Mouse (Mus musculus) limb, embryonic 10.5 days (tissue): ENCODE measurements around the gene Bcas2. TPM values are rescaled to one million over a fixed set of nuclear protein-coding genes. Genes with fewer than 3 reads are reported as not detected.
A peak's percentile ranks its signal among the peaks of the same experiment; 100 is the strongest.

ENCODE experiments used
- DNase-seq: peaks from one replicate; pipeline ENCODE4 v3.0.0-alpha.2; 2017; ENCODE audit warnings: low spot score
- H3K27ac ChIP-seq: fragments of 300-500 bp; sonication (generic); 2 replicates; pipeline ENCODE4 v1.5.1; 2016; ENCODE audit warnings: mild to moderate bottlenecking
- H3K27me3 ChIP-seq: fragments of 300-500 bp; sonication (generic); 2 replicates; pipeline ENCODE4 v1.6.1; 2016; ENCODE audit warnings: low read depth, mild to moderate bottlenecking; ENCODE audit not compliant: poor library complexity, severe bottlenecking
- H3K36me3 ChIP-seq: fragments of 300-500 bp; sonication (generic); 2 replicates; pipeline ENCODE4 v1.6.1; 2016; ENCODE audit warnings: mild to moderate bottlenecking, moderate library complexity
- H3K4me1 ChIP-seq: fragments of 300-500 bp; sonication (generic); 2 replicates; pipeline ENCODE4 v1.6.1; 2016
- H3K4me3 ChIP-seq: fragments of 300-500 bp; sonication (generic); 2 replicates; pipeline ENCODE4 v1.5.1; 2016; ENCODE audit warnings: mild to moderate bottlenecking, moderate library complexity
- H3K9me3 ChIP-seq: fragments of 300-500 bp; sonication (generic); replicated peaks from 2 replicates; pipeline ENCODE4 v1.6.1; 2016; ENCODE audit warnings: mild to moderate bottlenecking
- WGBS: fragments of 180-500 bp; shearing (Covaris S2); methylation state at CpG from one replicate; pipeline ENCODE4 v1.1.7; 2016; 5-methylcytosine and 5-hydroxymethylcytosine counted together
- polyA plus RNA-seq: library from polyadenylated mRNA; unstranded; fragments of >200 nt; fragmentation: Nextera tagmentation; extraction: Ambion mirVana; gene quantifications from 2 replicates; pipeline ENCODE4 v1.2.1, GENCODE M21; 2016

Gene Bcas2
- polyA plus RNA-seq, 1 experiment from 2014 or later = 238 TPM

GRCm38 (mm10) chr3:103141287-103141686 is 30.2 kb upstream of the Bcas2 start:
- WGBS = 94% methylated on average over 11 of the region's 11 CpGs
- no peaks in the 10 kb centered on the region for H3K27me3 ChIP-seq
- H3K36me3 ChIP-seq = no peaks in the 10 kb centered on the region
- no peak for DNase-seq
- no peaks in the 10 kb centered on the region for H3K9me3 ChIP-seq
- H3K4me1 ChIP-seq = peaks cover 13% of the 10 kb centered on the region; the same call in 1 of the 2 replicates
- H3K27ac ChIP-seq = no peak overlapping the region
- no peak overlapping the region for H3K4me3 ChIP-seq

- H3K9me3 ChIP-seq = no peaks in the 10 kb centered on the region
- no peak overlapping the region for H3K27ac ChIP-seq
- 88% methylated on average over 10 of the region's 10 CpGs for WGBS
- no peaks in the 10 kb centered on the region for H3K36me3 ChIP-seq
- no peaks in the 10 kb centered on the region for H3K27me3 ChIP-seq
- peaks cover 17% of the 10 kb centered on the region; the same call in 1 of the 2 replicates for H3K4me1 ChIP-seq
- no peak for DNase-seq
- no peak overlapping the region for H3K4me3 ChIP-seq
Measured at GRCm38 (mm10) chr3:103142366-103142765, 29.1 kb upstream of the Bcas2 start.

GRCm38 (mm10) chr3:103145336-103145735 is 26.1 kb upstream of the Bcas2 start:
- H3K4me1 ChIP-seq = 0 out of 2 replicates have a peak, but pooled peaks cover 9% of the 10 kb centered on the region
- H3K4me3 ChIP-seq = no peak overlapping the region
- 92% methylated on average over 2 of the region's 2 CpGs for WGBS
- H3K36me3 ChIP-seq = no peaks in the 10 kb centered on the region
- H3K27ac ChIP-seq = no peak overlapping the region
- H3K9me3 ChIP-seq = no peaks in the 10 kb centered on the region
- H3K27me3 ChIP-seq = no peaks in the 10 kb centered on the region
- no peak for DNase-seq

- Histone ChIP-seq H3K27ac (no peak overlapping the region), H3K4me3 (no peak overlapping the region), H3K4me1 (0 out of 2 replicates have a peak, but pooled peaks cover 9% of the 10 kb centered on the region), H3K27me3 (no peaks in the 10 kb centered on the region), H3K9me3 (no peaks in the 10 kb centered on the region), H3K36me3 (no peaks in the 10 kb centered on the region)
- no peak for DNase-seq
- WGBS = 75% methylated on average over 4 of the region's 4 CpGs
Measured at GRCm38 (mm10) chr3:103145791-103146190, 25.7 kb upstream of the Bcas2 start.

- 0 out of 2 replicates have a peak, but pooled peaks cover 9% of the 10 kb centered on the region for H3K4me1 ChIP-seq
- WGBS = 69% methylated on average over 23 of the region's 23 CpGs
Measured at GRCm38 (mm10) chr3:103146330-103147166, 24.9 kb upstream of the Bcas2 start.

GRCm38 (mm10) chr3:103147775-103148174 is 23.7 kb upstream of the Bcas2 start:
- Histone ChIP-seq H3K27me3 (no peaks in the 10 kb centered on the region), H3K36me3 (no peaks in the 10 kb centered on the region), H3K9me3 (no peaks in the 10 kb centered on the region), H3K4me1 (0 out of 2 replicates have a peak, but pooled peaks cover 9% of the 10 kb centered on the region), H3K4me3 (no peak overlapping the region), H3K27ac (no peak overlapping the region)
- no peak for DNase-seq
- WGBS = 86% methylated on average over 4 of the region's 4 CpGs

More at GRCm38 (mm10) chr3:103146330-103147166, 24.9 kb upstream of the Bcas2 start:
- H3K36me3 ChIP-seq = no peaks in the 10 kb centered on the region
- no peaks in the 10 kb centered on the region for H3K9me3 ChIP-seq
- no peak overlapping the region for H3K27ac ChIP-seq
- no peak overlapping the region for H3K4me3 ChIP-seq
- H3K27me3 ChIP-seq = no peaks in the 10 kb centered on the region
- no peak for DNase-seq

- whole genome bisulfite sequencing = 85% methylated on average over 10 of the region's 10 CpGs
- H3K9me3 ChIP-seq = no peaks in the 10 kb centered on the region
- DNase-seq = no peak
- H3K4me3 ChIP-seq = no peak overlapping the region
- H3K27ac ChIP-seq = no peak overlapping the region
- H3K27me3 ChIP-seq = no peaks in the 10 kb centered on the region
- 0 out of 2 replicates have a peak, but pooled peaks cover 9% of the 10 kb centered on the region for H3K4me1 ChIP-seq
- 0 out of 2 replicates have a peak, but pooled peaks cover 3% of the 10 kb centered on the region for H3K36me3 ChIP-seq
Measured at GRCm38 (mm10) chr3:103148941-103149340, 22.5 kb upstream of the Bcas2 start.

- no peaks in the 10 kb centered on the region for H3K4me1 ChIP-seq
- no peak overlapping the region for H3K4me3 ChIP-seq
- 0 out of 2 replicates have a peak, but pooled peaks cover 3% of the 10 kb centered on the region for H3K36me3 ChIP-seq
- DNase-seq = no peak
- H3K27me3 ChIP-seq = no peaks in the 10 kb centered on the region
- no peaks in the 10 kb centered on the region for H3K9me3 ChIP-seq
- H3K27ac ChIP-seq = no peak overlapping the region
Measured at GRCm38 (mm10) chr3:103153761-103154160, 17.7 kb upstream of the Bcas2 start.

GRCm38 (mm10) chr3:103159232-103159900 is 12.1 kb upstream of the Bcas2 start:
- Histone ChIP-seq H3K27ac (no peak overlapping the region), H3K27me3 (no peaks in the 10 kb centered on the region), H3K36me3 (no peaks in the 10 kb centered on the region), H3K4me3 (no peak overlapping the region), H3K9me3 (no peaks in the 10 kb centered on the region), H3K4me1 (no peaks in the 10 kb centered on the region)
- DNase-seq = no peak
- 67% methylated on average over 3 of the region's 3 CpGs for WGBS

GRCm38 (mm10) chr3:103169771-103170170 is 1.7 kb upstream of the Bcas2 start:
- no peak overlapping the region for H3K27ac ChIP-seq
- 14% methylated on average over 4 of the region's 4 CpGs for WGBS
- no peaks in the 10 kb centered on the region for H3K27me3 ChIP-seq
- H3K36me3 ChIP-seq = peaks cover 17% of the 10 kb centered on the region
- peak; percentile 83 for DNase-seq
- H3K4me3 ChIP-seq = no peak overlapping the region
- H3K4me1 ChIP-seq = peaks cover 13% of the 10 kb centered on the region
- no peaks in the 10 kb centered on the region for H3K9me3 ChIP-seq

GRCm38 (mm10) chr3:103172615-103173014 is 1.2 kb downstream of the Bcas2 start:
- H3K36me3 ChIP-seq = peaks cover 46% of the 10 kb centered on the region
- 70% methylated on average over 5 of the region's 5 CpGs for WGBS
- H3K9me3 ChIP-seq = no peaks in the 10 kb centered on the region
- no peaks in the 10 kb centered on the region for H3K27me3 ChIP-seq
- H3K4me1 ChIP-seq = peaks cover 13% of the 10 kb centered on the region
- no peak overlapping the region for H3K27ac ChIP-seq
- peak overlapping the region; percentile 73 for H3K4me3 ChIP-seq
- DNase-seq = no peak

GRCm38 (mm10) chr3:103176740-103177139 is 5.3 kb downstream of the Bcas2 start:
- Histone ChIP-seq H3K4me3 (no peak overlapping the region), H3K36me3 (peaks cover 68% of the 10 kb centered on the region), H3K4me1 (peaks cover 8% of the 10 kb centered on the region), H3K27ac (no peak overlapping the region), H3K9me3 (no peaks in the 10 kb centered on the region), H3K27me3 (no peaks in the 10 kb centered on the region)
- WGBS = 95% methylated on average over 4 of the region's 4 CpGs
- no peak for DNase-seq

GRCm38 (mm10) chr3:103179527-103179926 is 8.1 kb downstream of the Bcas2 start:
- H3K4me1 ChIP-seq = no peaks in the 10 kb centered on the region
- no peaks in the 10 kb centered on the region for H3K9me3 ChIP-seq
- no peaks in the 10 kb centered on the region for H3K27me3 ChIP-seq
- no peak overlapping the region for H3K4me3 ChIP-seq
- peaks cover 54% of the 10 kb centered on the region for H3K36me3 ChIP-seq
- 95% methylated on average over 9 of the region's 9 CpGs for WGBS
- no peak for DNase-seq
- no peak overlapping the region for H3K27ac ChIP-seq
